11 mouse cellular contexts compared by ENCODE assay signal in the genomic region with DNA sequence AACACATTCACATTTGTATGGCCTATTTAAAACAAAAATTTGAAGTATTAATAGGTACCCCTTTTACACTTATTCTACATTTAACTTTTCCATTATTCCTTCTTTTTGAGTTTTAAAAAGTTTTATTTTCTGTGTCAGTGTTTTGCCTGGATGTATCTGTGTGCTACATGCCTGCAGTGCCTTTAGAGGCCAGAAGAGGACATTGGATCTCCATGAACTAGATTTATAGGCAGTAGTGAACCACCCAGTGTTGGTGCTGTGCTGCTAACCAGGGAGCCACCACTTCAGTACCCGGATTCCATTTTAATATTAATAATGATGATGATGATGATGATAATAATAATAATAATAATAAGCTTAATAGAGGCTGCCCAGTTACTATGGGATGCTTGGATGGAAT. TPM values are rescaled to one million over a fixed set of nuclear protein-coding genes. Genes with fewer than 3 reads are reported as not detected.
A peak's percentile ranks its signal among the peaks of the same experiment; 100 is the strongest.
DNase-seq lines count a peak whose midpoint lies in the region; ATAC-seq and TF ChIP-seq lines count a peak whose summit lies in the region.
"Had no signal": no experiment of that assay in that cellular context is flagged by ENCODE, and none has a peak within 500 bp of the region (broad histone marks: within the 10 kb centered on the region; RNA-seq: fewer than 3 reads in every experiment).

No protein-coding gene starts in this region.

- H3K36me3 ChIP-seq in embryonic facial prominence, embryonic 11.5 days (replicated peaks; ENCODE audit: control insufficient read depth, insufficient read depth, low read depth, low read length): no peaks in the 10 kb centered on the region
- no peaks in the 10 kb centered on the region for H3K36me3 ChIP-seq in embryonic facial prominence, embryonic 10.5 days (replicated peaks)
- H3K36me3 ChIP-seq in liver, postnatal 0 days (replicated peaks; ENCODE audit: insufficient read depth, low read length): no peaks in the 10 kb centered on the region
- H3K36me3 ChIP-seq: liver, embryonic 13.5 days; neural tube, embryonic 12.5 days had no signal

- no peak overlapping the region for H3K4me2 ChIP-seq in embryonic facial prominence, embryonic 11.5 days (ENCODE audit: low read depth, low read length)
- H3K4me2 ChIP-seq in liver, postnatal 0 days (ENCODE audit: low read depth, low read length): no peak overlapping the region
- H3K4me2 ChIP-seq: liver, embryonic 13.5 days; neural tube, embryonic 12.5 days had no signal

- H3K4me1 ChIP-seq in embryonic facial prominence, embryonic 11.5 days (ENCODE audit: control insufficient read depth, insufficient read depth, low read length): no peaks in the 10 kb centered on the region
- H3K4me1 ChIP-seq in embryonic facial prominence, embryonic 10.5 days: no peaks in the 10 kb centered on the region
- H3K4me1 ChIP-seq in liver, postnatal 0 days (ENCODE audit: insufficient read depth): no peaks in the 10 kb centered on the region
- H3K4me1 ChIP-seq: liver, embryonic 13.5 days; neural tube, embryonic 12.5 days had no signal

- H3K27me3 ChIP-seq in embryonic facial prominence, embryonic 11.5 days (ENCODE audit: control insufficient read depth, insufficient read depth, low read length): no peaks in the 10 kb centered on the region
- peaks cover 3% of the 10 kb centered on the region; the same call in 1 of the 2 replicates for H3K27me3 ChIP-seq in embryonic facial prominence, embryonic 10.5 days (replicated peaks; ENCODE audit: low read depth, poor library complexity, severe bottlenecking)
- H3K27me3 ChIP-seq in liver, postnatal 0 days (ENCODE audit: insufficient read depth, low read length): no peaks in the 10 kb centered on the region
- H3K27me3 ChIP-seq: neural tube, embryonic 12.5 days had no signal

- WGBS in embryonic facial prominence, embryonic 11.5 days: 31% methylated on average over 1 of the region's 1 CpGs
- 45% methylated on average over 1 of the region's 1 CpGs for WGBS in embryonic facial prominence, embryonic 10.5 days
- WGBS in liver, postnatal 0 days (ENCODE audit: insufficient replicate concordance): 24% methylated on average over 1 of the region's 1 CpGs

- peak; percentile 70 for TF ChIP-seq CTCF in liver, postnatal 0 days (IDR thresholded peaks at IDR 0.05; ENCODE audit: low read depth)

- no peak for TF ChIP-seq EP300 in liver, postnatal 0 days (IDR thresholded peaks at IDR 0.05; ENCODE audit: low read depth)

- peak; percentile 17 for DNase-seq in embryonic facial prominence, embryonic 11.5 days (ENCODE audit: low spot score)
- DNase-seq in embryonic facial prominence, embryonic 10.5 days (ENCODE audit: low spot score): no peak
- DNase-seq in liver, postnatal 0 days: no peak
- DNase-seq in liver: no peak
- DNase-seq in brain, adult 2 months (ENCODE audit: low read depth, low spot score): peak; percentile 24
- DNase-seq in layer of hippocampus, postnatal 14 days (ENCODE audit: low spot score in 2 of 2): no peak
- no peak for DNase-seq in heart, postnatal 14 days
- DNase-seq: liver, embryonic 13.5 days had no signal

- intact Hi-C loops in heart, postnatal 14 days (cut with DNase I): loop anchor here (2.0 kb wide), 1 partner anchor 52 kb away; the partner anchor contains the start of gene Hist1h2ac

- no peaks in the 10 kb centered on the region for H3K9me3 ChIP-seq in embryonic facial prominence, embryonic 11.5 days (replicated peaks; ENCODE audit: control insufficient read depth, low read length)
- H3K9me3 ChIP-seq in embryonic facial prominence, embryonic 10.5 days: no peaks in the 10 kb centered on the region
- H3K9me3 ChIP-seq in liver, postnatal 0 days (ENCODE audit: low read length): no peaks in the 10 kb centered on the region
- H3K9me3 ChIP-seq: liver, embryonic 13.5 days; neural tube, embryonic 12.5 days had no signal

- H3K27ac ChIP-seq in embryonic facial prominence, embryonic 11.5 days (replicated peaks; ENCODE audit: low read depth, low read length): no peak overlapping the region
- no peak overlapping the region for H3K27ac ChIP-seq in embryonic facial prominence, embryonic 10.5 days (replicated peaks)
- no peak overlapping the region for H3K27ac ChIP-seq in liver, postnatal 0 days (ENCODE audit: low read depth)
- H3K27ac ChIP-seq: liver, embryonic 13.5 days; neural tube, embryonic 12.5 days had no signal

- H3K4me3 ChIP-seq in embryonic facial prominence, embryonic 11.5 days (ENCODE audit: low read depth, low read length): no peak overlapping the region
- no peak overlapping the region for H3K4me3 ChIP-seq in embryonic facial prominence, embryonic 10.5 days
- H3K4me3 ChIP-seq in liver, postnatal 0 days (ENCODE audit: low read depth, low read length): no peak overlapping the region
- H3K4me3 ChIP-seq: liver, embryonic 13.5 days; neural tube, embryonic 12.5 days had no signal

- no peak for ATAC-seq in embryonic facial prominence, embryonic 11.5 days (replicated peaks; ENCODE audit: insufficient number of reproducible peaks, low FRiP score, low TSS enrichment, low read depth)
- peak; percentile 63; the same call in 1 of the 2 replicates for ATAC-seq in liver, postnatal 0 days
- peak; percentile 89 for ATAC-seq in megakaryocyte progenitor cell, adult 5-6 weeks (replicated peaks; ENCODE audit: poor library complexity)
- ATAC-seq: inflammation-experienced regulatory T-cells, adult 6 months had no signal

- no peak overlapping the region for H3K9ac ChIP-seq in embryonic facial prominence, embryonic 11.5 days (replicated peaks; ENCODE audit: low read length)
- H3K9ac ChIP-seq in liver, postnatal 0 days (replicated peaks): no peak overlapping the region
- H3K9ac ChIP-seq: liver, embryonic 13.5 days; neural tube, embryonic 12.5 days had no signal

RNA-seq across cellular contexts. Expression of gene Hist1h1e, which starts 8.3 kb away (rescaled TPM):
- 23.0 and 24.4 TPM in 2 replicates for polyA plus RNA-seq in embryonic facial prominence, embryonic 11.5 days (2014; fragmentation: Nextera tagmentation; extraction: Ambion mirVana)
- polyA plus RNA-seq in embryonic facial prominence, embryonic 10.5 days (2016; fragmentation: Nextera tagmentation; extraction: Ambion mirVana): 18.4 and 19.5 TPM in 2 replicates
- polyA plus RNA-seq in liver, postnatal 0 days (2015; fragmentation: Nextera tagmentation; extraction: Ambion mirVana): 13.3 and 16.0 TPM in 2 replicates
- 297 TPM in 2 replicates for total RNA-seq in megakaryocyte progenitor cell, adult 5-6 weeks (2015)
- 260 and 272 TPM in 2 replicates for total RNA-seq in megakaryocyte progenitor cell, adult 5-6 weeks (2017)
- 10 to 100 TPM; 63.5 to 74.1 TPM for total RNA-seq in layer of hippocampus, postnatal 14 days (2021)
- 10 to 100 TPM; 56.8 to 68.5 TPM for total RNA-seq in heart, postnatal 14 days (2021)

RNA-seq across cellular contexts. Expression of gene Hist1h2be, which starts 9.7 kb away (rescaled TPM):
- polyA plus RNA-seq in embryonic facial prominence, embryonic 11.5 days (2014; fragmentation: Nextera tagmentation; extraction: Ambion mirVana): 2.1 and 3.1 TPM in 2 replicates
- 3.1 and 4.0 TPM in 2 replicates for polyA plus RNA-seq in embryonic facial prominence, embryonic 10.5 days (2016; fragmentation: Nextera tagmentation; extraction: Ambion mirVana)
- 0.49 and 0.51 TPM in 2 replicates for polyA plus RNA-seq in liver, postnatal 0 days (2015; fragmentation: Nextera tagmentation; extraction: Ambion mirVana)
- total RNA-seq in megakaryocyte progenitor cell, adult 5-6 weeks (2015): 7.7 and 11.7 TPM in 2 replicates
- total RNA-seq in megakaryocyte progenitor cell, adult 5-6 weeks (2017): 85.8 and 90.5 TPM in 2 replicates
- total RNA-seq in layer of hippocampus, postnatal 14 days (2021): 1 to 10 TPM; 6.8 to 8.7 TPM
- 10 to 100 TPM; 10.5 to 16.6 TPM for total RNA-seq in heart, postnatal 14 days (2021)

RNA-seq across cellular contexts. Expression of gene Hist1h4d, which starts 49.3 kb away (rescaled TPM):
- polyA plus RNA-seq in embryonic facial prominence, embryonic 11.5 days (2014; fragmentation: Nextera tagmentation; extraction: Ambion mirVana): 115 and 122 TPM in 2 replicates
- 97.2 and 97.7 TPM in 2 replicates for polyA plus RNA-seq in embryonic facial prominence, embryonic 10.5 days (2016; fragmentation: Nextera tagmentation; extraction: Ambion mirVana)
- 89.1 and 94.3 TPM in 2 replicates for polyA plus RNA-seq in liver, postnatal 0 days (2015; fragmentation: Nextera tagmentation; extraction: Ambion mirVana)
- 492 and 526 TPM in 2 replicates for total RNA-seq in megakaryocyte progenitor cell, adult 5-6 weeks (2015)
- total RNA-seq in megakaryocyte progenitor cell, adult 5-6 weeks (2017): 951 and 1,054 TPM in 2 replicates
- total RNA-seq in layer of hippocampus, postnatal 14 days (2021): 100 to 1,000 TPM; 128 to 149 TPM
- 100 to 1,000 TPM in 1 of 2 experiments, 10 to 100 TPM in 1; 92.0 to 119 TPM for total RNA-seq in heart, postnatal 14 days (2021)

RNA-seq across cellular contexts. Expression of gene Hist1h2ac, which starts 53.1 kb away (rescaled TPM):
- 1.4 and 2.2 TPM in 2 replicates for polyA plus RNA-seq in embryonic facial prominence, embryonic 11.5 days (2014; fragmentation: Nextera tagmentation; extraction: Ambion mirVana)
- 0.91 and 1.3 TPM in 2 replicates for polyA plus RNA-seq in embryonic facial prominence, embryonic 10.5 days (2016; fragmentation: Nextera tagmentation; extraction: Ambion mirVana)
- polyA plus RNA-seq in liver, postnatal 0 days (2015; fragmentation: Nextera tagmentation; extraction: Ambion mirVana): 0.86 and 0.88 TPM in 2 replicates
- 17.1 and 19.7 TPM in 2 replicates for total RNA-seq in megakaryocyte progenitor cell, adult 5-6 weeks (2015)
- 101 and 110 TPM in 2 replicates for total RNA-seq in megakaryocyte progenitor cell, adult 5-6 weeks (2017)
- 1 to 10 TPM; 2.9 TPM for total RNA-seq in layer of hippocampus, postnatal 14 days (2021)
- total RNA-seq in heart, postnatal 14 days (2021): 1 to 10 TPM; 2.0 to 3.7 TPM

RNA-seq across cellular contexts. Expression of gene Hist1h2bc, which starts 53.3 kb away (rescaled TPM):
- polyA plus RNA-seq in embryonic facial prominence, embryonic 11.5 days (2014; fragmentation: Nextera tagmentation; extraction: Ambion mirVana): 25.1 and 27.3 TPM in 2 replicates
- 19.0 and 20.3 TPM in 2 replicates for polyA plus RNA-seq in embryonic facial prominence, embryonic 10.5 days (2016; fragmentation: Nextera tagmentation; extraction: Ambion mirVana)
- polyA plus RNA-seq in liver, postnatal 0 days (2015; fragmentation: Nextera tagmentation; extraction: Ambion mirVana): 168 and 180 TPM in 2 replicates
- 36.2 and 54.1 TPM in 2 replicates for total RNA-seq in megakaryocyte progenitor cell, adult 5-6 weeks (2015)
- 196 and 235 TPM in 2 replicates for total RNA-seq in megakaryocyte progenitor cell, adult 5-6 weeks (2017)
- total RNA-seq in layer of hippocampus, postnatal 14 days (2021): 10 to 100 TPM; 37.1 to 42.7 TPM
- total RNA-seq in heart, postnatal 14 days (2021): 10 to 100 TPM; 48.8 to 56.9 TPM

Comparison
In these comparisons a context has a peak if more than half of its experiments do, and no peak if none do; other contexts are left out.
1. DNase-seq: peak in embryonic facial prominence, embryonic 11.5 days (single experiment) and brain, adult 2 months (single experiment); none in embryonic facial prominence, embryonic 10.5 days (single experiment), liver, postnatal 0 days (single experiment), liver (single experiment), layer of hippocampus, postnatal 14 days (0 of 2) and heart, postnatal 14 days (0 of 2).